Mouse (Mus musculus): Measurements from ENCODE around the gene Gm28048.

- no peak for TF ChIP-seq CTCF (IDR thresholded peaks at IDR 0.05; ENCODE audit: insufficient read depth, low read length)
- no peak for TF ChIP-seq POLR2A (IDR thresholded peaks at IDR 0.05; ENCODE audit: borderline replicate concordance, extremely low read depth, low read depth, low read length)
These were observed 118.3 kb downstream of the Gm28048 start for GRCm38 (mm10) chr11:22863581-22863980.

Data from lung, adult 2 months (tissue).